Mouse (Mus musculus) cerebellum, postnatal 14 days (tissue): ENCODE data around the gene Klhl5.
A peak's percentile ranks its signal among the peaks of the same experiment; 100 is the strongest.
"Not testable (repeated sequence)": the region's sequence is repeated elsewhere in the genome, so short reads cannot be mapped to it uniquely, and the experiment has no call there.

ENCODE experiments used
- DNase-seq, 2 experiments: peaks; one replicate each; pipeline ENCODE4 v3.0.0; 2021; ENCODE audit warnings: mixed read lengths in 2 of 2

Gene Klhl5

GRCm38 (mm10) chr5:65097457-65097856, 9.9 kb upstream of the Klhl5 start:
- no peak for DNase-seq

GRCm38 (mm10) chr5:65100002-65100401, 7.3 kb upstream of the Klhl5 start:
- DNase-seq: no peak

GRCm38 (mm10) chr5:65101209-65101608, 6.1 kb upstream of the Klhl5 start:
- no peak for DNase-seq

GRCm38 (mm10) chr5:65101621-65102020, 5.7 kb upstream of the Klhl5 start:
- no peak for DNase-seq

- no peak for DNase-seq
Observed at GRCm38 (mm10) chr5:65102026-65102640, 5.2 kb upstream of the Klhl5 start.

- no peak for DNase-seq
Observed at GRCm38 (mm10) chr5:65102641-65103042, 4.7 kb upstream of the Klhl5 start.

- peak; percentile 35 to 49 for DNase-seq
Observed at GRCm38 (mm10) chr5:65107773-65108432, 564 bp downstream of the Klhl5 start.

- not testable (repeated sequence) for DNase-seq
Observed at GRCm38 (mm10) chr5:65112225-65112624, 4.9 kb downstream of the Klhl5 start.

GRCm38 (mm10) chr5:65113323-65113722, 6.0 kb downstream of the Klhl5 start:
- DNase-seq: no peak

- no peak for DNase-seq
Observed at GRCm38 (mm10) chr5:65116789-65117188, 9.4 kb downstream of the Klhl5 start.

GRCm38 (mm10) chr5:65119495-65119894, 12.2 kb downstream of the Klhl5 start:
- DNase-seq: no peak

- no peak for DNase-seq
Observed at GRCm38 (mm10) chr5:65119918-65120317, 12.6 kb downstream of the Klhl5 start.

- no peak for DNase-seq
Observed at GRCm38 (mm10) chr5:65122616-65123015, 15.3 kb downstream of the Klhl5 start.

- DNase-seq: no peak
Observed at GRCm38 (mm10) chr5:65126137-65126536, 18.8 kb downstream of the Klhl5 start.

GRCm38 (mm10) chr5:65128481-65128880, 21.1 kb downstream of the Klhl5 start:
- DNase-seq: no peak

GRCm38 (mm10) chr5:65130528-65131210, 23.3 kb downstream of the Klhl5 start:
- peak; percentile 47 to 51 for DNase-seq

- DNase-seq: peak; percentile 66 to 74
Observed at GRCm38 (mm10) chr5:65131211-65131879, 24.0 kb downstream of the Klhl5 start.

- DNase-seq: no peak
Observed at GRCm38 (mm10) chr5:65136159-65136558, 28.8 kb downstream of the Klhl5 start.

GRCm38 (mm10) chr5:65137073-65137472, 29.7 kb downstream of the Klhl5 start:
- no peak for DNase-seq

GRCm38 (mm10) chr5:65141242-65141641, 33.9 kb downstream of the Klhl5 start:
- DNase-seq: no peak

GRCm38 (mm10) chr5:65142247-65142646, 34.9 kb downstream of the Klhl5 start:
- no peak for DNase-seq

- no peak for DNase-seq
Observed at GRCm38 (mm10) chr5:65145499-65146101, 38.3 kb downstream of the Klhl5 start.

GRCm38 (mm10) chr5:65146749-65147148, 39.4 kb downstream of the Klhl5 start:
- DNase-seq: no peak
